Mouse (Mus musculus): Measurements from ENCODE around the gene Gm1043. TPM values are rescaled to one million over a fixed set of nuclear protein-coding genes. Genes with fewer than 3 reads are reported as not detected.

Gene Gm1043
- polyA plus RNA-seq, 1 experiment = 3.0 TPM

GRCm38 (mm10) chr5:37204886-37205285 lies 119.7 kb downstream of the Gm1043 start:
- H3K36me3 ChIP-seq (ENCODE audit: control insufficient read depth, insufficient read depth, low read length) = no peaks in the 10 kb centered on the region
- WGBS = 78% methylated on average over 7 of the region's 7 CpGs
- no peak for DNase-seq (ENCODE audit: low read depth in 1 of 2, low spot score in 2 of 2)
- no peaks in the 10 kb centered on the region for H3K27me3 ChIP-seq (ENCODE audit: control insufficient read depth, insufficient read depth, low read length)
- no peaks in the 10 kb centered on the region for H3K4me1 ChIP-seq (ENCODE audit: control insufficient read depth, insufficient read depth, insufficient read length)
- H3K4me3 ChIP-seq (ENCODE audit: extremely low read depth, insufficient read depth, insufficient read length) = no peak overlapping the region
- TF ChIP-seq POLR2A (IDR thresholded peaks at IDR 0.05; ENCODE audit: low read depth, low read length) = no peak
- TF ChIP-seq CTCF (IDR thresholded peaks at IDR 0.05; ENCODE audit: extremely low read depth, insufficient read depth, insufficient read length, insufficient replicate concordance) = no peak
- H3K27ac ChIP-seq (ENCODE audit: insufficient read depth, low read length) = no peak overlapping the region

- TF ChIP-seq CTCF (IDR thresholded peaks at IDR 0.05; ENCODE audit: extremely low read depth, insufficient read depth, insufficient read length, insufficient replicate concordance) = no peak
- TF ChIP-seq POLR2A (IDR thresholded peaks at IDR 0.05; ENCODE audit: low read depth, low read length) = no peak
- no peaks in the 10 kb centered on the region for H3K4me1 ChIP-seq (ENCODE audit: control insufficient read depth, insufficient read depth, insufficient read length)
- no peak overlapping the region for H3K27ac ChIP-seq (ENCODE audit: insufficient read depth, low read length)
Observed at GRCm38 (mm10) chr5:37205420-37205819, 120.2 kb downstream of the Gm1043 start.

GRCm38 (mm10) chr5:37206364-37206763 lies 121.2 kb downstream of the Gm1043 start:
- Histone ChIP-seq H3K27me3 (ENCODE audit: control insufficient read depth, insufficient read depth, low read length) (no peaks in the 10 kb centered on the region), H3K4me3 (ENCODE audit: extremely low read depth, insufficient read depth, insufficient read length) (no peak overlapping the region), H3K27ac (ENCODE audit: insufficient read depth, low read length) (no peak overlapping the region), H3K4me1 (ENCODE audit: control insufficient read depth, insufficient read depth, insufficient read length) (no peaks in the 10 kb centered on the region), H3K36me3 (ENCODE audit: control insufficient read depth, insufficient read depth, low read length) (no peaks in the 10 kb centered on the region)
- DNase-seq (ENCODE audit: low read depth in 1 of 2, low spot score in 2 of 2) = no peak
- WGBS = 74% methylated on average over 2 of the region's 2 CpGs
- TF ChIP-seq POLR2A (IDR thresholded peaks at IDR 0.05; ENCODE audit: low read depth, low read length) (no peak), CTCF (IDR thresholded peaks at IDR 0.05; ENCODE audit: extremely low read depth, insufficient read depth, insufficient read length, insufficient replicate concordance) (no peak)

More at GRCm38 (mm10) chr5:37205420-37205819, 120.2 kb downstream of the Gm1043 start:
- Histone ChIP-seq H3K4me3 (ENCODE audit: extremely low read depth, insufficient read depth, insufficient read length) (no peak overlapping the region), H3K27me3 (ENCODE audit: control insufficient read depth, insufficient read depth, low read length) (no peaks in the 10 kb centered on the region), H3K36me3 (ENCODE audit: control insufficient read depth, insufficient read depth, low read length) (no peaks in the 10 kb centered on the region)
- DNase-seq (ENCODE audit: low read depth in 1 of 2, low spot score in 2 of 2) = no peak
- whole genome bisulfite sequencing = 67% methylated on average over 1 of the region's 1 CpGs

GRCm38 (mm10) chr5:37212938-37213708 lies 128.0 kb downstream of the Gm1043 start:
- WGBS = 92% methylated on average over 9 of the region's 9 CpGs
- DNase-seq (ENCODE audit: low read depth in 1 of 2, low spot score in 2 of 2) = no peak
- no peak overlapping the region for H3K27ac ChIP-seq (ENCODE audit: insufficient read depth, low read length)
- H3K36me3 ChIP-seq (ENCODE audit: control insufficient read depth, insufficient read depth, low read length) = no peaks in the 10 kb centered on the region
- no peak overlapping the region for H3K4me3 ChIP-seq (ENCODE audit: extremely low read depth, insufficient read depth, insufficient read length)
- H3K27me3 ChIP-seq (ENCODE audit: control insufficient read depth, insufficient read depth, low read length) = no peaks in the 10 kb centered on the region
- TF ChIP-seq CTCF (IDR thresholded peaks at IDR 0.05; ENCODE audit: extremely low read depth, insufficient read depth, insufficient read length, insufficient replicate concordance) = no peak
- TF ChIP-seq POLR2A (IDR thresholded peaks at IDR 0.05; ENCODE audit: low read depth, low read length) = no peak
- no peaks in the 10 kb centered on the region for H3K4me1 ChIP-seq (ENCODE audit: control insufficient read depth, insufficient read depth, insufficient read length)

- TF ChIP-seq CTCF (IDR thresholded peaks at IDR 0.05; ENCODE audit: extremely low read depth, insufficient read depth, insufficient read length, insufficient replicate concordance) = no peak
- TF ChIP-seq POLR2A (IDR thresholded peaks at IDR 0.05; ENCODE audit: low read depth, low read length) = no peak
- DNase-seq (ENCODE audit: low read depth in 1 of 2, low spot score in 2 of 2) = no peak
- Histone ChIP-seq H3K4me1 (ENCODE audit: control insufficient read depth, insufficient read depth, insufficient read length) (no peaks in the 10 kb centered on the region), H3K36me3 (ENCODE audit: control insufficient read depth, insufficient read depth, low read length) (no peaks in the 10 kb centered on the region), H3K27me3 (ENCODE audit: control insufficient read depth, insufficient read depth, low read length) (no peaks in the 10 kb centered on the region), H3K27ac (ENCODE audit: insufficient read depth, low read length) (no peak overlapping the region), H3K4me3 (ENCODE audit: extremely low read depth, insufficient read depth, insufficient read length) (no peak overlapping the region)
- WGBS = 58% methylated on average over 4 of the region's 4 CpGs
Observed at GRCm38 (mm10) chr5:37213709-37214103, 128.5 kb downstream of the Gm1043 start.

GRCm38 (mm10) chr5:37214614-37215013 lies 129.4 kb downstream of the Gm1043 start:
- Histone ChIP-seq H3K4me1 (ENCODE audit: control insufficient read depth, insufficient read depth, insufficient read length) (no peaks in the 10 kb centered on the region), H3K27me3 (ENCODE audit: control insufficient read depth, insufficient read depth, low read length) (no peaks in the 10 kb centered on the region), H3K36me3 (ENCODE audit: control insufficient read depth, insufficient read depth, low read length) (no peaks in the 10 kb centered on the region), H3K27ac (ENCODE audit: insufficient read depth, low read length) (no peak overlapping the region), H3K4me3 (ENCODE audit: extremely low read depth, insufficient read depth, insufficient read length) (no peak overlapping the region)
- 76% methylated on average over 6 of the region's 6 CpGs for WGBS
- DNase-seq (ENCODE audit: low read depth in 1 of 2, low spot score in 2 of 2) = no peak
- TF ChIP-seq POLR2A (IDR thresholded peaks at IDR 0.05; ENCODE audit: low read depth, low read length) (no peak), CTCF (IDR thresholded peaks at IDR 0.05; ENCODE audit: extremely low read depth, insufficient read depth, insufficient read length, insufficient replicate concordance) (no peak)

- WGBS = 87% methylated on average over 7 of the region's 7 CpGs
Observed at GRCm38 (mm10) chr5:37215276-37215675, 130.1 kb downstream of the Gm1043 start.

More at GRCm38 (mm10) chr5:37215276-37215675, 130.1 kb downstream of the Gm1043 start:
- TF ChIP-seq CTCF (IDR thresholded peaks at IDR 0.05; ENCODE audit: extremely low read depth, insufficient read depth, insufficient read length, insufficient replicate concordance) = no peak
- Histone ChIP-seq H3K4me3 (ENCODE audit: extremely low read depth, insufficient read depth, insufficient read length) (no peak overlapping the region), H3K27ac (ENCODE audit: insufficient read depth, low read length) (no peak overlapping the region), H3K36me3 (ENCODE audit: control insufficient read depth, insufficient read depth, low read length) (no peaks in the 10 kb centered on the region), H3K4me1 (ENCODE audit: control insufficient read depth, insufficient read depth, insufficient read length) (no peaks in the 10 kb centered on the region), H3K27me3 (ENCODE audit: control insufficient read depth, insufficient read depth, low read length) (no peaks in the 10 kb centered on the region)
- no peak for DNase-seq (ENCODE audit: low read depth in 1 of 2, low spot score in 2 of 2)
